Mouse (Mus musculus): Measurements from ENCODE around the gene 2810459M11Rik. TPM values are rescaled to one million over a fixed set of nuclear protein-coding genes. Genes with fewer than 3 reads are reported as not detected.

2810459M11Rik gene
- 0.12 TPM for polyA plus RNA-seq (2014; fragmentation: Illumina TruSeq; extraction: RNeasy Lipid Tissue Mini Kit (QIAGEN cat#74804); ENCODE audit: low read depth, low replicate concordance)

GRCm38 (mm10) chr1:86045848-86046805 lies at the start of gene 2810459M11Rik:
TSS of gene 2810459M11Rik (plus strand) at chr1:86045863.

GRCm38 (mm10) chr1:86016516-86016915 lies 29.1 kb upstream of the 2810459M11Rik start, which contains the start of gene Spata3:
TSS of gene Spata3 (plus strand) at chr1:86016816.

DNA sequence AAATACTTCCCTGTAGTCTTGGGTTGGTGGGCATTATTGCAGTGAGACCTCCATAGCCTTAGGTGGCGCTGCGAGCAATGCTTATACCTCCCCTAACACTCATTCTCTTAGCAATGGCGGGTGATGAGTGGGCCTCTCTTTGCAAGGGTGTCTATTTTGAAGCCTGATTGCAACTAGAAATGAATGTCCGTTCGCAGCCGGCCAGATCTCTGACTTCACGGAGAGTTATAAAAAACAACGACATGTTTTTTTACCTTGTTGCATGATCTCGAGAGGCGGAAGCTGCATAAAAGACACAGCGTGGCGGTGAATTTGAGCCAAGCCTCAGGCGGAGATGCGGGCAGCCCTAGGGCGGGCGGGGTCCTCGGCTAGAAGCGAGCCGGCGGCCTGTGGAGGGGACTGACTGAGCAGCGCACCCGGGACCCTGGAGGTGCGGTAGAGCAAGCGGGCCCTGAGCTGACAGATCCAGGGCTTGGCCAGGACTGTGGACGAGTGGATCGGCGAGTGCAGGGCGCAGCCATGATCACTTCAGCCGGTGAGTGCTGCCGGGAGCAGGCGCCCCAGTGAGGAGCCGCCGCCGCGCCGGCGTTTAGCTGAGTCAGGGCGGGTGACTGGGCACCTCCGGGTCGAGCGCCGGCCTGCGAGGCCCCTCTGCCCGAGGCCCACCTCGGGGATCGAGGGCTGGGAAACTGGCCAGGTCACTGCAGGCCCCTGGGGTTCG lies 18.8 kb downstream of the 2810459M11Rik start, which contains the start of gene Psmd1:
Psmd1 (plus strand) TSS at position 117 of the 721 bp plus-strand sequence.

Other genes starting within 250 kb of the 2810459M11Rik start
- gene Itm2c, start 151.6 kb upstream of the 2810459M11Rik start, polyA plus RNA-seq (2014; fragmentation: Illumina TruSeq; extraction: RNeasy Lipid Tissue Mini Kit (QIAGEN cat#74804); ENCODE audit: low read depth, low replicate concordance): 2.3 TPM
- gene 4933407L21Rik, start 117.4 kb upstream of the 2810459M11Rik start, polyA plus RNA-seq (2014; fragmentation: Illumina TruSeq; extraction: RNeasy Lipid Tissue Mini Kit (QIAGEN cat#74804); ENCODE audit: low read depth, low replicate concordance): not detected
- not detected for gene Gpr55, start 84.9 kb upstream of the 2810459M11Rik start, polyA plus RNA-seq (2014; fragmentation: Illumina TruSeq; extraction: RNeasy Lipid Tissue Mini Kit (QIAGEN cat#74804); ENCODE audit: low read depth, low replicate concordance)
- not detected for gene Spata3, start 29.0 kb upstream of the 2810459M11Rik start, polyA plus RNA-seq (2014; fragmentation: Illumina TruSeq; extraction: RNeasy Lipid Tissue Mini Kit (QIAGEN cat#74804); ENCODE audit: low read depth, low replicate concordance)
- gene Psmd1, start 18.5 kb downstream of the 2810459M11Rik start, polyA plus RNA-seq (2014; fragmentation: Illumina TruSeq; extraction: RNeasy Lipid Tissue Mini Kit (QIAGEN cat#74804); ENCODE audit: low read depth, low replicate concordance): 145 TPM
- gene Htr2b, start 66.1 kb downstream of the 2810459M11Rik start, polyA plus RNA-seq (2014; fragmentation: Illumina TruSeq; extraction: RNeasy Lipid Tissue Mini Kit (QIAGEN cat#74804); ENCODE audit: low read depth, low replicate concordance): 0.81 TPM
- gene Gm21972, start 87.8 kb downstream of the 2810459M11Rik start, polyA plus RNA-seq (2014; fragmentation: Illumina TruSeq; extraction: RNeasy Lipid Tissue Mini Kit (QIAGEN cat#74804); ENCODE audit: low read depth, low replicate concordance): not detected
- gene Armc9, start 108.9 kb downstream of the 2810459M11Rik start, polyA plus RNA-seq (2014; fragmentation: Illumina TruSeq; extraction: RNeasy Lipid Tissue Mini Kit (QIAGEN cat#74804); ENCODE audit: low read depth, low replicate concordance): 8.1 TPM